Mouse (Mus musculus): ENCODE data around the gene Pparg.

Pparg gene

DNA sequence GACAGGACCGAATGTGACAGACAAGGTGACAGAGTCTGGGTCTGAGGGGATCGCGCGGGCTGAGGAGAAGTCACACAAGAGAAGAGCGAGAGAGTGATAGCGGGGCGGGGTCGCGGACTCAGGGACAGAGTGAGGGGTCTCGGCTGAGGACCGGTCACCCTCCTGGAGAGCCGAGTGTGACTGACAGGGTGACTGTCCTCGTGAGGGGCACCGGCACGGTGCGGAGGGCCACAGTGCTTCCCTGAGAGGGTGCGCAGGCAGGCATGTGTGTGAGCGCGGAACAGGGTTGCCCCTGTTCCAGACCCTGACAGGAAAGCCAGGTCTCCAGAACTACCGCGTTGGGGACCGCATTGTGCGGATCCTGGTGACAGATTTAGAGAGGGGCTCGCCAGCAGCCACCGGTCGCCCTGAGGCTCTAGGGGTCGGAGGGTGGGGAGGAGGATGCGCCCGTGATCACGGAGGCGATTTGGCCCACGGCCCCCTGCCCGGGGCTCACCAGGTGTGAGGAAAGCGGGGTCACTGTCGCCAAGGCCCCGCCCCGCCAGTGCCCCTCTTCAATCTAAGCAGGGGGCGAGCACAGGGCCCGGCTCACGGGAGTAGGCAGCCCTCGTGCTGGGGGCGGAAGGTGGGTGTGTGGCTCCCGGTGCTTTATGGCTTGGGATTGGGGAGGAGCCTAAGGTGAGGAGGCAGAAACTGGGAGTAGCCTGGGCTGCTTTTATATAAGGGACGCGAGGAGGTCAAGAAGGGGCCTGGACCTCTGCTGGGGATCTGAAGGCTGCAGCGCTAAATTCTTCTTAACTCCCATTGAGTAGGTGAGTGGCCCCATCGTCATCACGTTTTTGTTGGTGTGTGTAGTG, 1.1 kb downstream of the Pparg start:
- DNase-seq (ENCODE audit: low read depth, low spot score): no peak

DNA sequence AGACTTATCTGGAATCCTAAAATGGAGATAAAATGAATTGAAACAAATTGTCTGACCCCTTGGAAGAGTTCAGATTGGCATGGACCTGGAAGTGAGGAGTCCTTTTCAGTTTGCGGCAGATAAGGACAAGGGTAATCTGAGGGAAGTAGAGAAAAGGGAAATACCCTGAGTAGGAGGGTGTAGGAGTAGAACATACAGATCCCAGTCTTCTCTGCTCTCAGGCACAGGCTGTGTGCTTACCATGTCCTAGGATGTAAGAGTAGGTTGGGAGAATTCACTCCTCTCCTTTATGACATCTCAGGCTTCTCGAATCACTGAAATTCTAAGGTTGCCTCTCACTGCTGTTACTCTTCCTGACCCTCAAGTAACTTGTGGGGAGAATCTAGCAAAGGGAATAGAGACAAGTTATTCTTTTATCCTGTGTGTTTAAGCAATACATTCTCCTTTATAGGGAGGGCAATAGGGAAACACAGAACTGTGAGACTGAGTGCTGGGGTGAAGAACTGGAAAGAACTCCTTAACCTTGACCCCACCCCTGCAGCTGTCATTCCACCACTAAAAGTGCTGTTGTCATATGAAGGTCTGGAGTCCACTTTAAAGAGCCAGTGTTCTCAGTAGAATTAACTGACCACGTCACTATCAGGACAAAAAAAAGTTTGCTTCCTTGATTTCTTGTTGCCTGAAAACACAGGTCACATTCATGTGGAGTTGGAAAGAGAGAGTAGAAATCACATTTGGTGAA, 6.3 kb downstream of the Pparg start:
- DNase-seq (ENCODE audit: low read depth, low spot score): no peak

DNA sequence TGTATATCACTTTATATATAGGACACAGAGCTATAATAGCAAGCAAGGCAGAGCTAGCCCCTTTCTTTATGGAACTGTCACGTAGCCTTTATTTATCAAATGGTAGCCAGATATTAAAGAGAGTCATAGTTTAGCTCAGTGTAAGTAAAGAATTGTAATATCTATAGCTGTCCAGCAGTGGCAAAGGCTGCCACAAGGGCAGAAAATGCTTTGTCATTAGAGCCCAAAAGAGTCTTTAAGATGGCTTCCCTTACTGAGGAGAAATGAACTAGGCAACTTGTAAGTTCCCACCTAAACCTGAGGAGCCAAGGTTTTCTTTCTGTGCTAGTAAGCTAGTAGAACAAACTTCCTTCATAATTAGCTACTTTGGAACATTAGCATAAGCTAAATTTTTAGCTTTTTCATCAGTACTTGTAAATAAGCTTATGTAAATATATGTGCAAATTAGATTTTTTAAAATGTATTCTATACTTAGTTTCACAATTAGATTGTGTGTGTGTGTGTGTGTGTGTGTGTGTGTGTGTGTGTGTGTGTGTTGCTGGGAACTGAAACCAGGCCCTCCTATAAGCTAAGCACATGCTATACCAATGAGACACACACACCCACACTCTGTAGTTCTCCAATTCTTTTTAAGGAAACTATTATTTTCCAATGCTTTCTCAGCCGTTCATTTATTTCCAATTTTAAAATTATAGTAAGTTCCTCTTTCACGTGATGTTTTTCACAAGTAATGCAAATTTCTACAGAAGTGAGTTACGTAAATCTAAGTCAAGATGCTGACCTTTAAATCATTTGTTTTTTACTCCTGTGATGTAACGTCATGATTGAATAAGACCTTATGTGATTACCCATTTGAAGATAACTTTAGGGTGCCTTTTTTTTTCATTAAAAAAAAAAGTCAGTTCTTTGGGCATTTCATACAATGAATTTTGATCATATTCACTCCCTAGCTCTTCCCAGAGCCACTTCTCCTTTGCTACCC, 14.4 kb downstream of the Pparg start:
- no peak for DNase-seq (ENCODE audit: low read depth, low spot score)

DNA sequence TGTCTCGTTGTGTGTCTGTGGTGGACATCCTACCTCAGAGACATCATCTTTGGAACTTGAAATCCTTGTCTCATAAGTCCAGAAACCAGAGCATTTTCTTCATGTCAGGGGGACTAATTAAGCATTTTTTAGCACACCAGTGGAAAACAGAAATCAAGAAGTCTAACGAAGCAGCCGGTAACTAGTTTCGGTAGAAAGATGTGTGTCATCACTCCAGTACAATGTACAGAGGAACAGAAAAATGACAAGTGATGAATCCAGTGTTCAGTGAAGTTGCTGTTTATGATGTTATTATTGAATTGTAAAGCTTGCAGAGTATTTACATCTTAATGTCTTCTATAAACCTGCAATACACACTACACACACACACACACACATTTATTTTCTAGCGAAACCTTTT, 19.8 kb downstream of the Pparg start:
- DNase-seq (ENCODE audit: low read depth, low spot score): no peak

DNA sequence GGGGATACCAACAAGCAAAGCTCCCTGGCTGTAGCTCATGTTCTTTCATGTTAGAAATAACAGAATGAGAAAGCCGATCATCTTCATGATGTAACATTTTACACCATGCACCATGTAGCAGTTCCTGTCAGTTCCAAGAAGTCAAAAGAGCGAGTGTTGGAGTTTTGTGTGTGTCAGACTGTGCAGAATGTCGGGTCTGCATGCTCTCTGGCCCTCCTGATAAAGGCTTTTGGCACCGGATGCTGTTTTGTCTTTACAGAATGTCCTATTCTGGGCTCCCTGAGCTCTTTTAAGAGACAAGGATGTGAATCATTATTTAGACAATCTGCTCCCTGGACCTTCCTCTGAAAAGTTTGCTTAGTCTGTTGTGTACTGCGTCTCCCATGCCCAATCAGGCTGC, 22.0 kb downstream of the Pparg start:
- DNase-seq (ENCODE audit: low read depth, low spot score): no peak

DNA sequence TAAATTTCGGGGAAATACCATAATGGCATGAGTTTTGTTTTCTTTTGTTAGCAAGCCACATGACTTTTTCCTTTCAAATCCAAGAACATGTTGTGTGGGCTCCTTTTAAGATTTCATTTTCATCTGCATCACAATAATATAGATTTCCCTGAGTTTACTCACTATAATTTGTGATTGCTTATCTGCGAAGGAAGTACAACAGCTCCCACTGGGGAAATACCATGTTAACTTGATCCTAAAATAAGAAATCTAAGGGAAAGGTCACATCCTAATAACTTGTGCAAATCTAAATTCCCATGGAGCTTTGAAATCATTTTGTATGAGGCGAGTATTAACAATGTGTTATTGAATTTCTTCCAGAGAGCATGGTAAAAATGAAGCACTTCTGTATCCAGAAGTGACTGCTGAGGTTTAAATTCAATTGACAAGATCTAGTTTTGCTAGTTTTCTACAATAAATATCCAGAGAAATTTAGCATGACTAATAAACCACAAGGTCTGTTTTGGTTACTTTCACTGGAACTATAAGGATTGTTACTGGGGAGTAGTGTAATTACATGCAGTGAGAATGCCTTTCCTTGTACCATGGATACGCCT, 29.3 kb downstream of the Pparg start:
- DNase-seq (ENCODE audit: low read depth, low spot score): no peak

DNA sequence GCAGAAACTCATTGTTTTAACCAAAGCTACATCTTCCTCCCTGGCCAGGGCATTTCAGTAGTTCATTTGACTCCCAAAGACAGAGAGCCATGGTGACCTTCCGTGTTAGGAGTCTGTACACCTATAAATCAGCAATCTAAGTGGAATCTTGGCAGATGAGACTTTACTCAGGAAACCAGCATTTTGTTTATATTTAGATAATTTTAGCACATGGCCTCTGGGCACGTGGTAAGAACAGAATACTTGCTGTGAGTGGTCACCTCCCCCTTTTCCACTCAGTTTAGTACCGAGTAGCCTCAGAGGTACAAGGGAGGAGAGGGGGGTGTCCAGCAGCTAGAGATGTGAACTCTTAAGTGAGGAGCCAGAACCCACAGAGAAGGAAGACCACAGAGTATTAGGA, 36.2 kb downstream of the Pparg start:
- DNase-seq (ENCODE audit: low read depth, low spot score): no peak

DNA sequence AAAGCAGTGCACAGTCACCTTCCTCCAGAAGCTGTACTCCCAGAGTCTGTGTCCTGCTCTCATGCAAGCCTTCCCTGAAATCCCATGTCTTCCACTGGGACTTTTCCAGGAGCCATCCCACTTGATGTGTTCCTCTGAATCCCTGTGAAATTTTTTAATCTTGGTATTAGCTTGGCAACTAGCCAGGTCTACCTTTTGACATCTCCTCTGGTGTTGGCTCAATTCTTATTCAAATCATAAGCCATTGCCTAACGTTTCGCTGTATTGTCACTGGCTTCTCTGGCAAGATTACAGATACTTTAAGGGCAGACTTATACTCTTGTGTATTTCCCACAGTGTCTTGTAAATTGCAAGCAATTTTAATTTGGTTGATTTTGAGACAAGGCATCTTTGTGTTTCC, 43.6 kb downstream of the Pparg start:
- no peak for DNase-seq (ENCODE audit: low read depth, low spot score)

DNA sequence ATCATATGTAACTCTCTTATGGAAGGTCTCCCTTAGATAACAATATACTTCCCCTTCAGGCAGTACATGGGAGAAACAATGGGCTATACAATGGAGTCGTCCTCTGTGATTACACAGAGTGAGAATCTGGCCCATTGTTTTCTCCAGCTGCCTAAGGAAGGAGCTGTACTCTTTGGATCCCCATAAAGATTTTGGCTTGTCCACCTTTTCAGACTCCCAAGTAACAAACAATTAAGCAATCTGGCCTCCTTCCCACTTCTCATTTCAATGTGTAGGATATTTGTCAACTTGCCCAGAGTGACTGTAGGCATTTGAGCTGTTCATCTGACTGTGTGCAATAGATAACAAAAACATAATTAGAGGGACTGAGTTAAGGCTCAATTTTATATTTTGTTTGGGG, 50.7 kb downstream of the Pparg start:
- DNase-seq (ENCODE audit: low read depth, low spot score): no peak

DNA sequence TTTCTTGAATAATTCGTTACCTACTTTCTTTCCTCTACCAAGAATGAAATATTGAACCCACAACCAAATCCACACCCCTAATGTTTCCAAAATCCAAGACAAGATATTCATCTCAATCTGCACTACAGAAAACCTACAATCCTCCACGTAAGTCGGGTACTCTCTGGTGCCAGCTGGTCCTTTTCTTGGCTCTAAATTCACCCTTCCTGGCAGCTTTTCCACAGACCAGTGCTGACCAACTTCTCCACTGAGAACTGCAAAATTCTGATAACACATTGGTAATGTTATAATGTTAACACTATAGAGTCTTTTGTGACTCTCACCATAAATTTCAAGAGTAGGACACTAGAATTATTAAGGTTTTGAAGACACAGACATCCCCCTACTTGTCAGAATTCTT, 57.4 kb downstream of the Pparg start:
- DNase-seq (ENCODE audit: low read depth, low spot score): no peak

DNA sequence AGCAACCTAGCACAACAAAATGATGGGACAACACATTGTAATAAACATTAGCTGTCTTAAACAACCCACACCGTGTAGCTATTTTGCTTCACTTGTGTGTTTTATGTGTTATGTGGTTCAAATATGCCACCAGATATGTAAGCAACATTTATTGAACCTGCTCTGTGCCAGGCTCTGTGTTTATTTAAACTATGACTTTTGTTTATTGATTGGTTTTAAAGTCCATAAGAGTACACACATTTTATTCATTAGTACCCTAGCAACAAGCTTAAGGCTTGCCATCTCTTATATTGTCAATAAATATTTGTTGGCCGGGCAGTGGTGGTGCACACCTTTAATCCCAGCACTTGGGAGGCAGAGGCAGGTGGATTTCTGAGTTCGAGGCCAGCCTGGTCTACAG, 58.2 kb downstream of the Pparg start:
- no peak for DNase-seq (ENCODE audit: low read depth, low spot score)

DNA sequence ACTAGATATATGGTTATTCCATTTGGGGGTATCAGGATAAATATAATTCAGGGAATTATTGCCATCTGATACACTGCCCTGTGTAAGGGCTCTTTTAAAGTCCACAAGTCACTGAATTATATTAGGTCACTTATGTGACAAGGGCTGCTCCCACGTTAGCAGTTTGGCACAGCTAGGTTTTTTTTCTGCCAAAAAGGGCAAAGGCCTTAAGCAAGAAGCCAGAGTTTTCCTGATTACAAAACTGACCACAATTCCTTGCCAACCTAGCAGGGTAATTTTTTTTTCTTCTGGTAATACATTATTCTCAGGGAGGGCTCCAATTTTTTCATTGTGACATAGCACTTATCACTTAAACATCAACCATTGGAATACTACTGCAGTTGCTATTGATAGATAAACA, 60.2 kb downstream of the Pparg start:
- no peak for DNase-seq (ENCODE audit: low read depth, low spot score)

DNA sequence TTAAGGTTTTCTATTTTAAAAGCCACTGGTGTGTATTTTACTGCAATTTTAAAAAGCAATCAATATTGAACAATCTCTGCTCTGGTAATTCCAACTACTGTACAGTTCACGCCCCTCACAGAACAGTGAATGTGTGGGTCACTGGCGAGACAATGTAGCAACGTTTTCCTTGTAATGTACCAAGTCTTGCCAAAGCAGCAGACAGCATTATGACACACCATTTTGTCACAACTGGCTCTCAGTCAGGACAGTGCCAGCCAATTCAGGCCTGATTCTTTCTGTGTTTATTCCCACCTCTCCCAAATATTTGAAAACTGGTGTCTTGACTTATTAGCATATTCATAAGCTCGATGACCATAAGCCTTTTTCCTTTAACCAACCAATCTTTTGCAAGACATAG, 60.9 kb downstream of the Pparg start:
- no peak for DNase-seq (ENCODE audit: low read depth, low spot score)

DNA sequence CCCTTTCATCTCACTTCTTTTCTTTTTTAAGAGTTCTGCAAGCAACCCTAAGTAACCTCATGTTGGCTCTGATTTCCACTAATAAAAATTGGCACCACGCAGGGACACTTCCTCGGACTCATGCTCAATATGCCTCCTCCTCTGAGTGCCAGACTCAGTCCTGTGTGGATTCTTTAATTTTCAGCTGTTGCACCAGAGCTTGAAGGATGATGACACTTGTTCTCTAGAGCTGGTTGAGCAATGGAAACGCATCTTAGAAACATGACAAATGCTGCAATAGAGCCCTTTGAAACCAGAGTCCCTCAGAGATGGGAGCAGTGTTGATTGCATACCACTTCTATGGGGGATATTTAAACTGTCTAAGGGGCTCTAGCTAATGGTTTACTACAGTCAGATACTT, 63.7 kb downstream of the Pparg start:
- no peak for DNase-seq (ENCODE audit: low read depth, low spot score)

DNA sequence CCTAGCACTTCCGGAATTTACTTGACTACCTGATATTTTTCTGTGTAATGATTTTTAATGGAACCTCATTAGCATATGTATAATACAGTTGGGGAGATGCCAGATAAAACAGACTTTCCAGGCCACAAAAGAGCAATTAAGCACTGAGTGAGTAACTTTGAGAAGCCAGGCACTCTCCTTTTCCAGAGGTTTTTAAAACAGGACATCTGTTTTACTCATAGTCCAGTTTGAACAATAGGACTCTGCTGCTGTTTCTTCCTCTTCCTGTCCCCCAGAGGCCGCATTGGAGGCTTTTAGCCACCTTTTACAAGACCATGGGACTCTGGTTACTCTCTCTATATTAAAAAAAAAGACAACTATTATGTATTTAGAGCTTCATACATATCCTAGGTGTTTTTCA, 72.0 kb downstream of the Pparg start:
- DNase-seq (ENCODE audit: low read depth, low spot score): no peak

DNA sequence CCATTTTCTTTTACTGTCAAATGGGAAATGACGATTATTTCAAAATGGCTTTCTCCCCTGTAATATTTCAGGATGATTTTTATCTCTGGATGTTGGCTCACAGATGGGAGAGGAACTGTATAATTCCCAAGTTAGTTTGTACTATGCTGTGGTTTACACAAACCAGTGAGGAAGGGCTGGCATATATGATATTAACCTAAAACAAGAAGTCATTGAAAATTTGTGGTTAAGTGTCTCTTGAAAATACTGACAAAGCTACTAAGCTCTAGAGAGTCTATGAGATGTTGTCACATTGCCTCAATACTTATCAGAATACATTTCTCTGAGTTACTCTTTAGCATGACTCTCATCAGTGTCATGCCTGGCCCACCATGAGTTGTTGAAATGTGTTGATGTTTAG, 73.3 kb downstream of the Pparg start:
- no peak for DNase-seq (ENCODE audit: low read depth, low spot score)

DNA sequence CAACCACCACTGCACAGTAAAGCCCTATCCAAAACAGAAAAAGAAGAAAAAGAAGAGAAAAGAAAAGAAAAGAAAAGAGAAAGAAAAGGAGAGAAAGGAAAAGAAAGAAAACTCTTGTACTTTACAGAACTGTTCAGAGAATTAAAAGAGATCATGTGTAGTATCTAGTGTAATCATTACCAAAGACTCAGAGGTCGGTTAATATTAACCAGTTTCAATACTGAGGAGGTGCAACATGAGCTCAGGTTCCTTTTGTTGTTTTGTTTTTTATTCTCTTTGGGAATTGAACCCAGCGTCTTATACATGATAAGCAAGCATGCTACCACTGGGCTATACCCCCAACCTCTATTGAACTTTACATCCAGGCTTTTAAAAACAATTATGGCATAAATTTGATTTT, 74.1 kb downstream of the Pparg start:
- DNase-seq (ENCODE audit: low read depth, low spot score): no peak

DNA sequence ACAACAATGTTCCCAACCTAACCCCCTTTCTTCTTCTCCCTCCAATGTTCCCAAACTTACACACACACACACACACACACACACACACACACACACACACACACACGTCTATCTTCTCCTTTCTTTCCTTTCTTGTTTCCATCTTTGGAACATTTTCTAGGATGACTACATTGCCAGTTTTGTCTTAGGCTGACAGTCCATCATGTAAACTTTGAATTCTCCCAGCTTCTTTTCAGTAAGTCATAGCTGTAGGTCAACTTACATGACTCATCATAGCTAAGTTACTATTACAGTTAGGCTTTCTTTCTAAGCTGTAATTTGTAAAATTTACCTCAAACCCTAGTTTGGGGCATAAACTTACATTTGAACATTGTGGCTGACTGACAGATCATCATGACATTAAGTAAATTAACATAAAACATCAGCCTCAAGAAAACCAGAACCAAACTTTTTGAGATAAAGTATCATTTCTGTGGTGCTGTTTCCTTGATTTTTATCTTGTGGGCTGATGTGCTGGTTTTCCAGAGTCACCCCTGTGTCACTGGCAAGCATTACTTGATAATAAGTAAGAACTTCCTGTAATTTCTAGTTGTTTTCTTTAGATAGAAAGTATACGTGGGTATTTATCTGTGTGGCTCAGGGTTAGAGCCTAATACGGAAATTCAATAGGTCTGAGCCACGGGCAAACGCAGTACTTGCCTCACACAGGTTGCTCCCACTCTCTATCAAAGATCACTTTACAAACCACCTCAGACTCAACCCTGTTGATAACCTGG, 79.7 kb downstream of the Pparg start:
- DNase-seq (ENCODE audit: low read depth, low spot score): no peak

DNA sequence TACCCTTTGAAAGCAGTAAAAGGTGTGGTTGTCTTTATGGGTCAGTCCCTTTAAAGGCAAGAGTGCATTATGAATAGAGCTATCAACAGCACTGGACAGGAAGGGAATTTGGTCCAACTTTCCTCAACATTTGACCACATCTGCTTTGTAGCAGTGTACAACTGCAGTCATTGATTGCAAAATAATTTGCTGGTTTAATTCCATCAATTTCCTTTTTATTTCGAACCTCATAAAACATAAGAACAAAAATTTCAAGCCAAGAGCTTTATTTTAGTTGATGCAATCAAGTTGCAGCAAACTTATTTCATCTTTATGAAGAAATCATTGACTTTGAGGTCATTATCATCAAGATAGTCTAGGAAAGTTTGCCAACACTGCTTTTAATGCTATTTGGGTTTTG, 91.8 kb downstream of the Pparg start:
- DNase-seq (ENCODE audit: low read depth, low spot score): no peak

DNA sequence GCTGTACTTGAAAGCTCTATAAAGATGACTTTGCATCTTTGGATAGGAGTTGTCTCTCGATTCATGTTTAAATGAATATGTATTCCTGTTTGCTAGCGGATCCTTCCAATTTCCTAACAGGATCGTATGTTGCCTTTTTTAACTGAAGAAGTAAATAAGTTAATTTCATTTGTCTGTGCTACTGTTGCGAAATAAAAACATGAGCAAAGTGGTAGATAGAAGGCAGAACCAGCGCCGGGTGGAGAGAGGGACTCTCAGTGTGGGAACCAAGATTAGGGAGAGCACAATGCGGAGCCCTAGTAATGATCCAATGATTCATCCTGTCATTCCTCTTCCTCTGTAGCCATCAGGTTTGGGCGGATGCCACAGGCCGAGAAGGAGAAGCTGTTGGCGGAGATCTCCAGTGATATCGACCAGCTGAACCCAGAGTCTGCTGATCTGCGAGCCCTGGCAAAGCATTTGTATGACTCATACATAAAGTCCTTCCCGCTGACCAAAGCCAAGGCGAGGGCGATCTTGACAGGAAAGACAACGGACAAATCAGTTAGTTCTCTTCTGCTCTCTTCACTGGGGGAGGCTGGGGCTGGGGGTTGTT, 102.1 kb downstream of the Pparg start:
- DNase-seq (ENCODE audit: low read depth, low spot score): no peak

DNA sequence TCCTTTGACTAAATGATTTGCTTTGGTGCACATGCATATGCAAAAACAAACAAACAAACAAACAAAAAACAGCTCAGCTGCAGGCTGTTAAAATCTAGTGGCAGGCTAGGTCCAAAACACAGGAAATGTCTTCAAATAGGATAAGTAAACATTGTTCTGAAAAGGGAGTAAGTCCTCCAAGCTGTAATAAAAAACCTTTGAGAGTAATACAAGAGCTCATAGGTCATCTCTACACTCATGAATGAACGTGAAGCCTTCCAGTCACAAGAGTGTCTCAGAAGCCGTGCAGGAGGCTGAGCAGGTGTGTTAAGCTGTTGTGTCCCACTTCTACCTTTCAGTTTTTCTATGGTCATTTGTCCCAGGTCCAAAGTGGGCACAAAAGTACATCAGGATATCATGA, 102.6 kb downstream of the Pparg start:
- DNase-seq (ENCODE audit: low read depth, low spot score): no peak

All from embryo, embryonic 11.5 days (tissue).